Mouse (Mus musculus): ENCODE data around the gene Fcer1a. TPM values are rescaled to one million over a fixed set of nuclear protein-coding genes. Genes with fewer than 3 reads are reported as not detected.

Fcer1a gene
- polyA plus RNA-seq, 1 experiment, result not detected

DNA sequence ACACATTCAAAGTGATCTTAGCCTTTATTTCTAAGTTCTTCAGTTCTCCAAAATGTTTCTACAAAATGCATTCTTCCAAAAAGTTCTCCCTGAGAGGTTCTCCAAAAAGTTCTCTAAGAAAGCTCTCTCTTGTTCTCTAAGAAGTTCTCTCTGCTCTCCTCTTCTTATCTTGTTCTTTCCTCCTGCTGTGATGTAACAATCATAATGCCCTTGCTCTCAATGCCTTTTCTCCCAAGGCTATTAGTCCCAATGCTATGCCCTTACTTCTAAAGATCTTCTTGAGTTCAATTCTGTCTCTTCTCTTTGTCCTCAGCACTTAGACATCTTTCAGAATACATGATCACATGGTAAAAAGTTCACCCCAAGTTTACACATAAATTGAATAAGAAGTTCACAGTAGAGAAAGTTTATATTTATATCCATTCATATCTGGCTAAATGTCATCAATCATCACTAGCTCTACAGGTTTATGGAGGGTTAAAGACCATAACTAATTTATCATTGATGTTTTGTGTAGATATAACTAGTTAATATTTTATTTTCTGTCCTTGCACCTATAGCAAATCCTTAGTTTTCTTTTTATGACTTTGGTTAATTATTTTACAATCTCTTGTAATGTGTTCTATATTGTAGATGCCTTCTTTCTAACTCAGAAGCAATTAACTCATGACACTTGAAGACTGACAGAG, 52.7 kb downstream of the Fcer1a start:
- H3K4me2 ChIP-seq (ENCODE audit: low read depth), result no peak overlapping the region
- H3K4me3 ChIP-seq, result no peak overlapping the region
- TF ChIP-seq CEBPB (IDR thresholded peaks at IDR 0.05; ENCODE audit: insufficient read depth, poor library complexity, severe bottlenecking), result no peak
- no peak for TF ChIP-seq E2F4 (IDR thresholded peaks at IDR 0.05; ENCODE audit: insufficient read depth)
- no peaks in the 10 kb centered on the region for H3K27me3 ChIP-seq (ENCODE audit: control insufficient read depth, insufficient read depth, insufficient read length)
- H3K36me3 ChIP-seq (ENCODE audit: control insufficient read depth, insufficient read depth), result no peaks in the 10 kb centered on the region
- H3ac ChIP-seq (ENCODE audit: control insufficient read depth, insufficient read length), result no peak overlapping the region
- H3K79me2 ChIP-seq (ENCODE audit: control insufficient read depth, insufficient read depth), result no peaks in the 10 kb centered on the region

Other genes starting within 250 kb of the Fcer1a start
- gene Olfr1408, start 89.8 kb downstream of the Fcer1a start, polyA plus RNA-seq (2012; fragmentation: generic; extraction: Trizol), result not detected
- gene Olfr1406, start 36.6 kb downstream of the Fcer1a start, polyA plus RNA-seq (2012; fragmentation: generic; extraction: Trizol), result not detected
- not detected for gene Olfr218, start 29.4 kb downstream of the Fcer1a start, polyA plus RNA-seq (2012; fragmentation: generic; extraction: Trizol)
- gene Olfr1404, start 14.8 kb downstream of the Fcer1a start, polyA plus RNA-seq (2012; fragmentation: generic; extraction: Trizol), result not detected
- gene Olfr418, start 38.8 kb upstream of the Fcer1a start, polyA plus RNA-seq (2012; fragmentation: generic; extraction: Trizol), result not detected
- not detected for gene Mptx2, start 50.6 kb upstream of the Fcer1a start, polyA plus RNA-seq (2012; fragmentation: generic; extraction: Trizol)
- gene Ackr1, start 106.5 kb upstream of the Fcer1a start, polyA plus RNA-seq (2012; fragmentation: generic; extraction: Trizol), result not detected
- 5.7 TPM for gene Aim2, start 123.7 kb upstream of the Fcer1a start, polyA plus RNA-seq (2012; fragmentation: generic; extraction: Trizol)
- 0.19 TPM for gene Cadm3, start 140.5 kb upstream of the Fcer1a start, polyA plus RNA-seq (2012; fragmentation: generic; extraction: Trizol)